Mouse (Mus musculus): Measurements from ENCODE around the gene Cic.

Gene Cic

DNA sequence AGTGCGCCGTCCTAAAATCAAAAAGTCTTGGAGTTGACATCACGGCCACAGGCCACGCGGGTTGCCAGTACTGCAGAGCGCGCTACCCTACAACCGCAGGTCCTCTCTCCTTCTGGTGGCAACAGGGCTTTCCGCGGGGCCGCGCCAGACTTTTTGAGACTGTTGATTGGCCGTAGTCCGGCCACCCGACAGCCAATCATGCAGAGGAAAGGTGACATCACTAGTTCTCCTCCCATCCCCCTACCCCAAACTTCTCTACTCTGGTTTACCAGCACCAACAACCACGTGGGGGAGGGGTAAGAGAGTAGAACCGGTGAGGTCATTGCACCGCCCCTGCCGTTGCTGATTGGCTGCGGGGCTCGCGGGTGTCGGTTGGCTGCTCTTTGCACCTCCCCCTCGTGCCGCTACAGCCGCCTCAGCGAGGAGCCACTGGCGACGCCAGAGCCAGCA, at the start of gene Cic:
Gene Cic, plus strand, starts transcription at position 404 of the 450 bp plus-strand sequence.
- peak; percentile 99 for DNase-seq (ENCODE audit: low read depth)

DNA sequence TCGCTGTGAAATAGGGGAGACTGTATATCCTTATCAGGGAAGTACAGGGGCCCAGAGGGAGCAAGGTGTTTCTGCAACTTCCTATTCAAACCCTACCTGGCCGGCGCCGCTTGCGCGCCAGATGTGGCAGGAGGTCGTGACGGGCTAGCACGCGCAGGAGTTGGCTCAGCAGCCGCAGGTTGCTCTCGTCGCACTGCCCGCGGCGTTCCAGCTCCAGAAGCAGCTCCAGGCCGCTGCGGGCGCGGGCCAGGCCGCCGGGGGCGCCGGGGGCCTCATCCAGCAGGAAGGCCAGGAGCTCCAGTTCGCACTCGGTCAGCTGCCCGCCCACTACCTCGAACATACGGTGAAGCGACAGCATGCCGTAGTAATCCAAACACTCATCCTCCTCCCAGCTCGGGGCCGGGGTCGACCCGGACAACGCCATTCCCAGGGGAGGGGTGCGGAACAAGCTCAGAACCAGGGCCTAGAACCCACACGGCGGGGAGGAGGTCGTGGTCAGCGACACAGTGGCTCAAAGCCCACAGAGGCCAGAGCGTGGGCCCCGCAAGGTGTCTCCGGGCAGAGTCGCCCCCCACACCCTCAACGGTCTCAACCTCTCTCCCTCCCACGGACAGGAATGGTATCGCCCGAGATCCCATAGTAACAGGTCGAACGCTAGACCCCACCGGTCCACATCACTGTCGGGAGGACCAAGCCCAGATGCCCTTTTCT, 48.6 kb upstream of the Cic start:
- peak; percentile 45 for DNase-seq (ENCODE audit: low read depth)

DNA sequence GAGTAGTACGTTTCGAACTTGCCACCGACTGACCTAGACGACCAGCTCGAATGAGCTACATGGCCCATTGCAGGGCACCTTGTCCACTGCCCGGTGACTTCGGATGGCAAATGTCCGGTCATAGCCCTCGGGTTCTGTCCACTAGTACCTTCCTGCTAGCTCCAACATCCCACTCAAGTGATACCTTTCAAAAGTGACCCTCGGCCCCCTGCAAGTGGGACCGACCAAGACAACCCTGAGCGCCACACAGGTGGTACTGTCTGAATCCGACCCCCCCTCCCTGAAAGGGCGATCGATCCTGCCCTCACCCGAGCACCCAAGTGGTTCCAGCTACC, 48.1 kb upstream of the Cic start:
- no peak for DNase-seq (ENCODE audit: low read depth)

GRCm38 (mm10) chr7:25219756-25220456, 47.6 kb upstream of the Cic start:
- peak; percentile 97 for DNase-seq (ENCODE audit: low read depth)

GRCm38 (mm10) chr7:25220457-25221101, 46.9 kb upstream of the Cic start, which contains the start of gene Dedd2:
Dedd2 (minus strand) TSS chr7:25220615.
- peak; percentile 71 for DNase-seq (ENCODE audit: low read depth)

DNA sequence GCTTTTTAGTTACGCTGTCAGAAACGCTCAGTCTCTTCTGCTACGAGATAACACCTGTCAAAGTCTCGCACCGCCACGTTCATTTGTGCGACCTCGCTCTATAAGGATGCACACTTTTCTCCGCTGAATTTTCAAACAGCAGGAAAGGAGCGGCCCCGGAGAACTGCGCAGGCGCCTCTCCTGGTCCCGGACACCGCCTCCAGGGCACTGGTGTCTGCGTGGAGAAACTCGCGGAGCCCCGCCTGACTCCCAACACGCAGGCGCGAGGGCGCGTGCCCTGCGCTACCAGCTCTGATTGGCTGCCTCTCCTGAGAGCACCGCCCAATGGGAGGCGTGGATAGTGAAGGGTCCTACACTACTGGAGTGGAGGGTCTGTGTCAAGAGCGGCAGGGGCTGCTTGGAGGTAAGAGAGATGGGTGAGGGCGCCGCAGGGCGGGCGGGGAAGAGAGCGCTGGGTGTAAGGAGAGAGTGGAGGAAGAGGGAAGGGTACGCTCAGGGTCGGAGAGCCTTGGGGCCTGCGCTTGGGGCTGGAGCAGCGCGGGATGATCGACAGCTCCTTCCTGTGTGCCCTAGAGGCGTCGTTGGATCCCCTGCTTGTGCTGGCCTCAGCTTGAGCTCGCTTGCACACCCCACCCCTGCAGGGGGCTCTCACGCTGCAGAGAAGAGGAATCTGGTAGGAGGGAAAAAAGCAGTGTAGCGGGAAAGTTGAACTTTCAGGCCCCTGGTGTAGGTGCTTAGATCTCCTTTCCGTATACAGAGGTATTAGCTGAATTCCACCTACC, 46.2 kb upstream of the Cic start, which contains the start of gene Zfp526:
Gene Zfp526, plus strand, starts transcription at position 324 of the 782 bp plus-strand sequence.
- peak; percentile 95 for DNase-seq (ENCODE audit: low read depth)

DNA sequence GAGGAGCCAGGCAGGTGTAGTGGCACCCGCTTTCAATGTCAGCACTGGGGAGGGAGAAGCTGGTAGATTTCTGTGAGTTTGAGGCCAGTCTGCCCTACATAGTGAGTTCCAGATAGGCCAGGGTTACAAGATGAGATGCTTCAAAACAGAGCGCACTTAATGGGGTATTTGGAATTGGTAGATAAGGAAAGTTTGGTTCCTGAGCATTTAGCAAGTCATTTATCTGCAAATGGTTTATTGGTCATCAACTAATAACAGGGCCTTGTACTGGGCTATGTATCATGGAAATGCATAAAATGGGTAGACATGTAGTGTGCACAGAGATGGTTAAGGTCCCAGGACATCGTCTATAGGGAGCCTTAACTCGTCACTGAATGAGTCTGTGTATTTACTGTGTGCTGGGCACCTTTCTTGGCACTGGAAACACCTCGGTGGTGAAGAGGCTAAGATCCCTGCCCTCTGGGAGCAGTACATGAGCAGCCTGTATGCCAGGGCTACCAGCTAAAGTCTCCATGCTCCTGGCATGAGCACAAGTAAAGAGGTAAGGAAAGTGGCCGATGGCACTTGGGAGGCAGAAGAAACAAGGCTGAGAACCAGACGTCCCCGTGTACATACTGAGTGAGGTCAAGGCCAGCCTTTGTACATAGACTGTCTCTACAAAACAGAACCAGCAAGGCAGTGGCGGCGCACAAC, 45.1 kb upstream of the Cic start:
- DNase-seq (ENCODE audit: low read depth): no peak

- DNase-seq (ENCODE audit: low read depth): no peak
Measured at GRCm38 (mm10) chr7:25227523-25228300, 39.8 kb upstream of the Cic start.

DNA sequence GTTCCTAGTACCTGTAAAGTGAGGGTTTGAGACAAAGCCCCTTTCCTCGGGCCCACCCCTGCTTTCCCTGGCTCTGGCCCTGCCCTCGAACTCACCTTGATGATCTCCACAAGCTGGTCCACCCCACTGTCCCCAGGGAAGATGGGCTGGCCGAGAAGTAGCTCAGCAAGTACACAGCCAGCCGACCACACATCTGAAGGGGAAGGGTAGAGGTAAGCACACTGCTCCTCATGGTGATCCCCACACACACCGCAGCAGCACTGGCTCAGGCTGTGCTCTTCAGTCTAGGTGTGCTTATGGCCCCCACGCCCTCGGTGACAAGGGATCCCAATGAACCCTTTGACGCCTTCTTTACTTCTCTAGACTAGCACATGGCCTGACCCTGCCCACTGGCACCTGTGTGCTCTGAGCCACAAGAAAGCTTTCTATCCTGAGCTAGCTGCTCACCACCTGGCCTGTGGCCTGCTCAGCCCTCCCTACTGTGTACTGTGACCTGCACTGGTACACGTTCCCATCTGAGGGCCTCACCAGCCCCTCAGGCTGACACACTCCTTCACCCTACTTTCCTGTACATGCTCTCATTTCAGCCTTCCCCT, 36.7 kb upstream of the Cic start:
- no peak for DNase-seq (ENCODE audit: low read depth)

DNA sequence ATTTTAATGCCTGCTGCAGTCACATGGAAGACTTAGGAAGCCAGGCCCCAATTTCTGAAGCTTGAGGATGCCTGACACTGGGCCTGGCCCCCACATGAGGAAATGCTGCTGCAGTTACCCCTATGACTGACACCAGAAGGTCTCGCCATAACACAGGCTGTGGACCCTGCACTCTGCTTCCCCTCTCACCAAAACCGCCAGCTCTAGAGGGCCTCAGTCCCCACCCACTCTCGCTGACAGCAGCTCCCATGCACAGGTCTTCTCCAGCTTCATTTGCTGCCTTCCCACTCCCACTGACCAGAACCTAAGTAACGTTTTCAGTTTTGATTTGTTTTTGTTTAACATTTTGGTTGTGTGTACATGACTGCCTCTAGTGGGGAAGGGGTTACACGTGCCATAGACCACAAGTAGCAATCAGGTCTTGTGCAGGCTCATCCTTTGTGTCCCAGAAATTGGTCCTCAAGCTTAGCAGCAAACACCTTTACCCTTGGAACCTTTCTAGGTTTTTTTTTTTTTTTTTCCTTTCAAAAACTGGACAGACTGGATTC, 35.3 kb upstream of the Cic start:
- DNase-seq (ENCODE audit: low read depth): no peak

DNA sequence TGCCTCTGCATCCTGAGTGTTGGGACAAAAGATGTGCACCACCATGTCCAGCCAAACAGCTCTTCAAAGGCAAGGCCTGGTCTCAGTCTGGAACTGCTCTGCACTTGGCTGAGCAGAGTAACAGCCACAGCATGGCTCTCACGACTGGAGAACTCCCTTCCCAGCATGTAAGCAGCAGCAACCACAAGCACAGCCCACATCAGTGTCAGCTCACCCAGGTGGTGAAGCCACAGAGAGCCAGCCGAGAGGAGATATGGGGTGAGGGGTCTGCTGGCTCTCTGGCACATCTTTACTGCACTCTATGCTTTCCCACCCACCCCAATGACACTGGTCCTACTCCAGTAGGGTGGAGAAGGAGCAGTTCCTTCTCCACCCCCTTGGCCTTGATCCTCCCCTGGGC, 34.4 kb upstream of the Cic start:
- no peak for DNase-seq (ENCODE audit: low read depth)

GRCm38 (mm10) chr7:25235526-25235925, 32.0 kb upstream of the Cic start:
- no peak for DNase-seq (ENCODE audit: low read depth)

GRCm38 (mm10) chr7:25237249-25238014, 30.1 kb upstream of the Cic start, which contains the start of gene Gsk3a:
Gsk3a (minus strand) TSS chr7:25237851.
- peak; percentile 98 for DNase-seq (ENCODE audit: low read depth)

DNA sequence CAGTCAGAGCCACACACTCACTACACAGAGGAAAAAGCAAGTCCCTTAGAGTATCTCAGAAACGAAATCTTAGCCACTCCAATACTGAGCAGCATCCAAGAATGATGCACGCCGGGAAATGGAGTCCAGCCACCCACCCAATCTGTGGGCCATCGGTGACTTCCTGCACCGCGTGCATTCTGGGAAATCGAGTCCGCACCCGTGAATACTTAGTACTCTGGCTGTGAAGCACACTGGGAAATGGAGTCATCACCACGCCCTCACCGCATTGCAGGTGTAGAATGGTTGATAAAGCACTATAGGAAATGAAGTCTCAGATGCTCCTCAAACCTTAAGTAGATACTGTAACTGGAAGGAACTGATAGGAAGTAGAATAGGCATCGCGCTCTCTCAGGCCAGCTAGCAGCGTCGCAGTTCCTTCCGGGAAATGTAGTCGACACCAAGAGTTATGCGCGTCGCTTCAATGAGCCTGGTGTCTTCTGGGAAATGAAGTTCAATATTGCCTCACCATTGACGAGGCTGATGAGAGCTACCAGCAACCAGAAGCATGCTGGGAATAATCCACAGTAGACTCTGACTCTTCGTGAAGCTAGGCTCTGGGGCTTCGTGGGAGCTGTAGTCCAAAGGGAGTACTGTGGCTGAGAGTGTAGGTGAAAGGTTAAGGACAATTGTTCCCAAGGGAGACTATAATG, 29.3 kb upstream of the Cic start:
- DNase-seq (ENCODE audit: low read depth): peak; percentile 95

DNA sequence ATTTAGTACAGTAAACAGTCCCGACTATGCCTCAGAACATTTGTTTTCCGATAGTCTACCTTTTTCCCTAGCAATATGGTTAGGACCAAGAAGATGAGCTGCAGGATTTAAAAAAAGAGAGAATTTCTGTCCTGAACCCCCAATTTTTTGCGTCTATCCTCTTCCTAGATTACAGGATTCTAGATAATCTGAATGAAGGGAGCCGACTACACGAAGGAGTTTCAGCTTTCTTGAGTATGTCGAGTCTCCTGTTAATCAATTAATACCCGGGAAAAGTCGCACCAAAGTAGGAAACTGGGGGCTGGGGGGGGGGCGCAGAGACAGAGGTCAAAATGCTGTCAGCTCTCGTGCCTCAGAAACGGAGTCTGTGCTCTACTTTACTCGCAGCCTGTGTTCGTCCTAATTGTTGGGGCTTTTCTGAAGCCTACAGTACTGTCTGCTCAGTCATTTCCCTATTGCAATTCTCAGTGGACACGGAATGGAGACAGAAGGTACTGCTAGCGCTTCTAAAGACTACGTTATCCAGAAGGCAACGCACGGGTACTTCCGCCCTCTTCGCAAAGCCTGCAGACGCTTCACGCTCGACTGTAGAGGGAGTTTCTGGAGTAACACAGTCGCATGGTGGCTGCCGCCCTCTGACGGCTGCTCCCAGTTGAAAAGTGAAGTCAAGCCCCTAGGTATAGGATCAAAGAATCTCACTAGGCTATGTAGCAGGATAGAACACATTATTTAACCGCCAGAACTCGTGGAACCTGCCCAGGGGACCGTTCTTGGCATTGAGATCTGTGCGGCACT, 28.5 kb upstream of the Cic start:
- peak; percentile 82 for DNase-seq (ENCODE audit: low read depth)

- DNase-seq (ENCODE audit: low read depth): no peak
Measured at GRCm38 (mm10) chr7:25240631-25241030, 26.9 kb upstream of the Cic start.

DNA sequence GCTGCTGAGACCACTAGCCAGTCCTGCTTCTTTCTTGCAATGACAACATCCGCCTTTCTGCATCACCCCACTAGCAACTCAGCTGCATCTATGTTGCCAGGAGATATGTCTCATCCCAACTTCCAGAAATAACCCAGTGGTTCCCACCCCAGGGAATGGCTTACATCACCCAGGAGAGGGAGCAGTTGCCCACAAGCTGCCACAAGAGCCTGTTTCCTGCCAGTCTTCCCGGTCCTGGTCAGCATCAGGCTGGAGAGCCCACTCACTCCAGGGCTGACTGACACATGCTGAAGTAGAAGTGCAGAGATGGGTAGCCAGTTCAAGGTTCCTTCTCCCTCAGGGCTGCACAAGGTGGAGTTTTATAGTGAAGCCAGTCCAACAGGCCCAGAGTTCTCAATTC, 26.4 kb upstream of the Cic start:
- DNase-seq (ENCODE audit: low read depth): no peak

DNA sequence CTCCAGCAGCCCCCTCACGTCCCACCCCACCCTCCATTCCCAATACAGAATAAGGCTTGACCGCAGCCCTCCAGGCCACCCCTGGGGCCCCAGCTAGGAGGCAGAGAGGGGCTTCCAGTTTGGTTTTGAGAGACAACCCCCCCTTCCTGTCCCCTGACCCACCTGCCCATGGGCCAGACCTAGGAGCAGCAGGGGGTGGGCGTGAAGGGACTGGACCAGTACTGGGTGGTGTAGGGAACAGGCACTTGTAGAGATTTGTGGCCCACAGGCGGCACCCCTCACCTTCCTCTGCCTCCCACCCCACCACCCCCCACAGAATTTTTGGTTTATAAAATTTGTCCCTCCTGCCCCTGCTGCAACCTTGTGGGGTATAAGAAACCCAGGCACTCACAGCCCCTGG, 24.1 kb upstream of the Cic start:
- no peak for DNase-seq (ENCODE audit: low read depth)
